Mouse (Mus musculus) gonadal fat pad, adult 2 months (tissue): ENCODE measurements around the gene Suox. TPM values are rescaled to one million over a fixed set of nuclear protein-coding genes. Genes with fewer than 3 reads are reported as not detected.
A peak's percentile ranks its signal among the peaks of the same experiment; 100 is the strongest.
"Not testable (repeated sequence)": the region's sequence is repeated elsewhere in the genome, so short reads cannot be mapped to it uniquely, and the experiment has no call there.

ENCODE experiments used
- DNase-seq: peaks from one replicate; pipeline ENCODE4 v3.0.0-alpha.2; 2012; ENCODE audit warnings: low read depth
- polyA plus RNA-seq: library from polyadenylated mRNA; depleted of rRNA; stranded (reverse); fragments of >200 nt; gene quantifications from 2 replicates; pipeline ENCODE4 v1.2.3, GENCODE M21; 2012; rRNA removed

Suox gene
- polyA plus RNA-seq, 1 experiment: 154 TPM

DNA sequence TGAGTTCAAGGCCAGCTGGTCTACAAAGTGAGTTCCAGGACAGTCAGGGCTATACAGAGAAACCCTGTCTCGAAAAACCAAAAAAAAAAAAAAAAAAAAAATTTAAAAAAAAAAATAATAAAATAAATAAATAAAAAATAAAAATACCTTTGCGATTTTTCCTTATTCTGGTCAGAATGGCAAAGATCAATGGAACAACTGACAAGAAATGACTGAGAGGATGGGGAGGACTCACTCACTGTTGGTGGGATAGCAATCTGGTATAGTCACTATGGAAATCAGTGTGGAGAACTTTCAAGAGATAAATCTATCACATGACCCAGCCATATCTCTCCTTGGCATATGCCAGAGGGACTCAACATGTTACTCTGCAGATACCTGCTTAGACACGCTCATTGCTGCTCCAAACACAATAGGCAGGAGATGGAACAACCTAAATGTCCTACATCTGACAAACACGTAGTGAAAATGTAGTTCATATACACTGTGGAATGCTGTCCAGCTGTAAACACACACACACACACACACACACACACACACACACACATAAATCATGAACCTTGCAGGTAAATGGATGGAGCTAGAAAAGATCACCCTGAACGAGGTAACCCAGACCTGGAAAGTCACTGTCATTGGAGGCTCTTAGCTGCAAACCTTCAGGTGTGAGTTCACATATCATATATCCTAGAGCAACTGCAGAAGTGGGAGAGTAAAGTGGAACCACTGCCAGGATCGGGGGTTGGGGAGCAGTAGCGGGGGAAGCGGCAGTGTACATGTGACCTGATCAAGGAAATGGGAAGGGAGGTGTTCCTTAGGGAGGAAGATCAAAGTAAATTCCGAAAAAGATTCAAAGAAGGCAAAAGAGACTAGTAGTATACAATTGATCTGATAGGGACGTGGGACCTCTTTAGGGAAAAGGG, 46.2 kb downstream of the Suox start:
- DNase-seq: no peak

DNA sequence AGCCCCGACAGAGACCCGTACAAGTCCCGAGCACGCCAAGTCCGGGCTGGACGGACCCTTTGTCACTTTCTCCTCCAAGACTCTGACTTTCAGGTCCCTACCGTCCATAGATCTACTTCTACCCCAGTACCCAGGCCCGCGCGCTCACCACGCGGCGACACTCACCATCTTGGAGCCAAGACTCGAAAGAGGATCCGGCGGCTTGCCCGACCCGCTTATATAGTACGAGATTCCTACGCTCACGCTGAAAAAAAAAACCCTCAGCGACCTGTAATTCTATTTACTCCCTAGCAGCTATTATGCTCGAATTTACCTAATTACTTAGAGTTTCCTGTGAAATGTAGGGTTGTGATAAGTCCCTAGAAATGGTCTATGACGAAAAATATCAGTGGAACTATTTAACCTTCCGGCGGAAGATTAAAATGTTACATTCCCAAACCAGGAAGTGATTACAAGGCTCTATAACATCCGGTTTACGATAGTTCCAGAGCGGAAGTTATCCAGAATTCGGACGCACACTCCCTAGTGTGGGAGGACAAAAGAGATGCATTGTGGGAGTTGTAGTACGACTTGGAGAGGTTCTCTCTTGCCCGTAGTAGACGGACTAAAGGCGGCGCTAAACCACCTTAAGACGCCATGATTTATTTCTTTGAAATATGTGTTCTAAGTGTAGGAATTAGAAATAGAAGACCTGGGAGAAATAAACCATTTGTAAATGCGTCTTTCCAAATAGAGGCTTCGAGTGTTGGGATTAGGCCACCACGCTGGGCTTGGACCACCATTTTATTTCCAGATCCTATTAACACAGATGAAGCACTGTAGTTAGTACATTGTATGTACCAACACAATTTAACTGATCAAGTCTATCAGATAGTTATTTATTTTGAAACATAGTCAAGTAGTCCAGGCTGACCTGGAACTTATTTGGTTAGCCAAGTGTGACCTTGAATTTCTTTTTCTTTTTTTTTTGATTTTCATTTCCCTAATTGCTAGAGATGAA, 47.3 kb downstream of the Suox start, which contains the start of gene Rps26:
Gene Rps26, minus strand, starts transcription at position 437 of the 1,000 bp plus-strand sequence.
- DNase-seq: peak; percentile 100

DNA sequence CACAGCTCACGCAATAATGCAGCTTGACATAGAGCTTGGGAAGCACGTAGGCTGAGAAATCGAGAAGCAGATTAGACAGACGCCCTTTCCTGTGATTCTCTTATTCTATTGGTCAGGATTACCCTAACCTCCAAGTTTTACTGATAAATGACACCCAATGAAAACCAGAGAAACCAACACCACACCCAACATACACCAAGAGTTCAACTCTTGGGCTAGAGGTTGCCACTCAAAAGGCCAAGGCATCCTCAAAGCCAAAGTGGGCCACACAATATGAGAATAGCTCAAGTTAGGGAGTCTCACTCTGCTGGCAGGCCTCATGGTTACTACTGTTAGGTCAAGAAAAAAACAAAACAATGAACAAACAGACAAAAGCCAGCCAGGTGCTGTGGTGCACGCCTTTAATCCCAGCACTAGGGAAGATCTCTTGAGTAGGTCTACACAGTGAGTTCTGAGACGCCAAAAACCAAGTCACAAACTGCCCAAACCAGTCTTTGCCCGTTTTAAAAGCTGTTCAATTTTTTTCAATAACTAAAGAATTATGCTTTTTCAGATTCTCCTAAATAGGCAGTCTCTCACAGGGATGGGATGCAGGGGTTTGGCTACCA, 48.5 kb downstream of the Suox start:
- DNase-seq: no peak

DNA sequence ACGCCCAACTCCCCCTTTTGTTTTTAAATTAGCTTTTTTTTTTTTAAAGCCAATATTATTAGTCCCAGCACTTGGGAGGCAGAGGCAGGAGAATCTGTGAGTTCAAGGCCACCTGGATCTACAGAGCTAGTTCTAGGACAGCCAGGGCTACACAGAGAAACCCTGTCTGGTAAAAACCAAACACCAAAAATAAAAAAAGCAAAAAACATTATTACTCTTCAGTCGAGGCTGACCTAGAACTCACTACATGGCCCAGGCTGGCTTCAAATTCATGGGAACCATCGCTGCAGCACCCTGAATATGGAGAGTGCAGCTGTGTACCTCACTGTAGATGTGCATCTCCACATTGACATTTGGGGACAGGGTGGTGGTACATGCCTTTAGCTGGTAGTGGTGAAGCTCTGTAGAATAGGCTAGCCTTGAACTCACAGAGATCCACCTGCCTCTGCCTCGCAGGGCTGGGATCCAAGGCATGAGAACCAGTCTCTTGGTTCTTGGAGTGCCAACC, 50.7 kb downstream of the Suox start:
- DNase-seq: not testable (repeated sequence)

DNA sequence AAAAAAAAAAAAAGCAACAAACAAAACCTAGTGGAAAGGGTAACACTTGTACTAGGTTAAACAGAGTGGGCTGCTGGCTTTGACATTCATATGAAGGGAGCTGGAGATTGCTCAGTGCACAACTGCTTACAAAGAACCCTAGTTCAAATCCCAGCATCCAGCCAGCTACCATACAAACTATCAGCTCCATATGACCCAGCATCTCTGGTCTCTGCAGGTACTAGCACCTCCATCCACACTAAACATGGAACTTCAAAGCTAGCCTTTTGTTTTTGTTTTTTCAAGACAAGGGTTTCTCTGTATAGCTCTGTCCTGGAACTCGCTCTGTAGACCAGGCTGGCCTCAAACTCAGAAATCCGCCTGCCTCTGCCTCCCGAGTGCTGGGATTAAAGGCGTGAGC, 51.2 kb downstream of the Suox start:
- DNase-seq: no peak

DNA sequence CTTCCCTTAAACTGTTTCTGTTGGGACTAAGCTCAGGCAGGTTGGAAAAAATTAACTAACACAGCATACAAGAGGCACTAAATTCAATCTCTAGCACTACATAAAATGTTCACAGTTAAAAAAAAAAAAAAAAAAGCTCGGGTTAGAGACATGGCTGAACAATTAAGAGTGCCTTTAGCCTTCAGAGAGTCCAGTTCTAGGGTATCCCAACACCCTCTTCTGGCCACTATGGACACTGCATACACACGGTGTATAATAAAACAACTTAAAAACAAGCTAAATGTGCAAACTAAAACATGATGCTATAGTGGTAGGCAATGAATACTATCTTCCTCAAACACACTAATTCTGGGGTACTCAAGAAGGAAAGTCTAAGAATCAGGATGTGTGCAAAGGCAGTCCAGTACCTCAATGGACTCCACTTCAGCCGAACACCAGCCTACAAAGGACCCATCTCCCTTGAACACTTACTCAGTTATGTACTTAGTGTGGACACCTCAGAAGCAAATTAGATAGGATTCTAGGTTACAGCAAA, 51.8 kb downstream of the Suox start:
- DNase-seq: no peak

DNA sequence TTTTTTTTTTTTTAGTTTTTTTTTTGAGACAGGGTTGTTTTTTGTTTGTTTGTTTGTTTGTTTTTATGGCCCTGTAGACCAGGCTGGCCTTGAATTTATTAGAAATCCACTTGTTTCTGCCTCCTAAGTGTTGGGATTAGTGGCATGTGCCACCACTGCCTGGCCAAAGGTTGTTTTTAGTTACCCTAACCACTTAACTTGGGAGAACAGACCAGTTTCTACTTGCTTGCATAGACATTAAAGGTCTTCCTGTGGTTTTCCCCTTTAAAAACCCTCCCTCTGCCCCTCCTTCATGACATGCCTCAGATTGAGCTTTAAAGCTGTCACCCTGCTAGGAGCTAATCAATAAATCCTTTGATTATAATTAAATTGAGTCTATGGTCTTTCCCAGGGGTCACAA, 53.6 kb downstream of the Suox start:
- no peak for DNase-seq

Other genes with a start within 250 kb of the Suox start
- 92.5 and 115 TPM in 2 replicates for gene Smarcc2, start 214.8 kb downstream of the Suox start, polyA plus RNA-seq
- 1,302 and 1,405 TPM in 2 replicates for gene Myl6, start 179.9 kb downstream of the Suox start, polyA plus RNA-seq
- 4.3 and 5.5 TPM in 2 replicates for gene Myl6b, start 175.4 kb downstream of the Suox start, polyA plus RNA-seq
- gene Esyt1, start 148.2 kb downstream of the Suox start, polyA plus RNA-seq: 135 and 140 TPM in 2 replicates
- 11.8 and 13.0 TPM in 2 replicates for gene Zc3h10, start 126.3 kb downstream of the Suox start, polyA plus RNA-seq
- gene Rpl41, start 124.8 kb downstream of the Suox start, polyA plus RNA-seq: 2,438 and 2,660 TPM in 2 replicates
- 22.1 and 27.5 TPM in 2 replicates for gene Pa2g4, start 108.1 kb downstream of the Suox start, polyA plus RNA-seq
- gene Erbb3, start 84.4 kb downstream of the Suox start, polyA plus RNA-seq: 30.3 and 42.5 TPM in 2 replicates
- gene Rps26, start 47.3 kb downstream of the Suox start, polyA plus RNA-seq: 1,272 and 1,645 TPM in 2 replicates
- gene Ikzf4, start 28.1 kb downstream of the Suox start, polyA plus RNA-seq: 1.6 and 4.0 TPM in 2 replicates
- gene Rab5b, start 22.2 kb upstream of the Suox start, polyA plus RNA-seq: 101 and 107 TPM in 2 replicates
- 48.9 and 54.5 TPM in 2 replicates for gene Pmel, start 30.1 kb upstream of the Suox start, polyA plus RNA-seq
- gene Cdk2, start 31.0 kb upstream of the Suox start, polyA plus RNA-seq: 19.5 and 23.5 TPM in 2 replicates
- gene Dgka, start 70.8 kb upstream of the Suox start, polyA plus RNA-seq: 16.3 and 16.6 TPM in 2 replicates
- gene Pym1, start 73.8 kb upstream of the Suox start, polyA plus RNA-seq: 24.9 and 25.1 TPM in 2 replicates
- 15.4 and 21.7 TPM in 2 replicates for gene Mmp19, start 116.8 kb upstream of the Suox start, polyA plus RNA-seq
- gene Dnajc14, start 130.0 kb upstream of the Suox start, polyA plus RNA-seq: 18.3 and 21.4 TPM in 2 replicates
- gene Tmem198b, start 130.3 kb upstream of the Suox start, polyA plus RNA-seq: 18.0 and 22.4 TPM in 2 replicates
- gene Sarnp, start 143.3 kb upstream of the Suox start, polyA plus RNA-seq: 8.2 and 8.5 TPM in 2 replicates
- 129 and 147 TPM in 2 replicates for gene Ormdl2, start 147.6 kb upstream of the Suox start, polyA plus RNA-seq
- 1.4 and 1.7 TPM in 2 replicates for gene Gdf11, start 217.6 kb upstream of the Suox start, polyA plus RNA-seq
- 221 and 278 TPM in 2 replicates for gene Cd63, start 226.9 kb upstream of the Suox start, polyA plus RNA-seq
- gene Rdh5, start 248.8 kb upstream of the Suox start, polyA plus RNA-seq: 23.7 and 24.5 TPM in 2 replicates
- gene Bloc1s1, start 250.0 kb upstream of the Suox start, polyA plus RNA-seq: 227 and 296 TPM in 2 replicates